Mouse (Mus musculus) kidney, embryonic 15.5 days (tissue): Measurements from ENCODE around the gene Fam240a. TPM values are rescaled to one million over a fixed set of nuclear protein-coding genes. Genes with fewer than 3 reads are reported as not detected.

Experiments used
- ATAC-seq: fragments of 200-750 bp; cut with Nextera tagmentation; replicated peaks from 2 replicates; pipeline ENCODE4 v1.8.0; 2017; ENCODE audit warnings: moderate TSS enrichment; ENCODE audit not compliant: low FRiP score
- H3K27ac ChIP-seq: fragments of 300-500 bp; sonication (generic); 2 replicates; pipeline ENCODE4 v1.5.1; 2015; ENCODE audit warnings: mild to moderate bottlenecking, inconsistent platforms
- H3K27me3 ChIP-seq: fragments of 300-500 bp; sonication (generic); 2 replicates; pipeline ENCODE4 v1.6.1; 2015; ENCODE audit warnings: inconsistent platforms
- H3K36me3 ChIP-seq: fragments of 300-500 bp; sonication (generic); 2 replicates; pipeline ENCODE4 v1.6.1; 2015; ENCODE audit warnings: inconsistent platforms
- H3K4me1 ChIP-seq: fragments of 300-500 bp; sonication (generic); 2 replicates; pipeline ENCODE4 v1.6.1; 2015; ENCODE audit warnings: inconsistent platforms
- H3K4me2 ChIP-seq: fragments of 300-500 bp; sonication (generic); 2 replicates; pipeline ENCODE4 v1.6.1; 2015; ENCODE audit warnings: moderate library complexity, mild to moderate bottlenecking, inconsistent platforms
- H3K4me3 ChIP-seq: fragments of 300-500 bp; sonication (generic); replicated peaks from 2 replicates; pipeline ENCODE4 v1.5.1; 2015; ENCODE audit warnings: mild to moderate bottlenecking, inconsistent platforms
- H3K9ac ChIP-seq: fragments of 300-500 bp; sonication (generic); 2 replicates; pipeline ENCODE4 v1.6.1; 2015; ENCODE audit warnings: mild to moderate bottlenecking, inconsistent platforms
- H3K9me3 ChIP-seq: fragments of 300-500 bp; sonication (generic); replicated peaks from 2 replicates; pipeline ENCODE4 v1.6.1; 2016; ENCODE audit warnings: inconsistent platforms
- WGBS: fragments of 180-500 bp; shearing (Covaris S2); methylation state at CpG from one replicate; pipeline ENCODE4 v1.1.7; 2015; ENCODE audit warnings: mixed read lengths; 5-methylcytosine and 5-hydroxymethylcytosine counted together
- polyA plus RNA-seq: library from polyadenylated mRNA; unstranded; fragments of >200 nt; fragmentation: Nextera tagmentation; extraction: Ambion mirVana; gene quantifications from 2 replicates; pipeline ENCODE4 v1.2.1, GENCODE M21; 2015

Fam240a gene
- polyA plus RNA-seq, 1 experiment from 2014 or later: not detected

DNA sequence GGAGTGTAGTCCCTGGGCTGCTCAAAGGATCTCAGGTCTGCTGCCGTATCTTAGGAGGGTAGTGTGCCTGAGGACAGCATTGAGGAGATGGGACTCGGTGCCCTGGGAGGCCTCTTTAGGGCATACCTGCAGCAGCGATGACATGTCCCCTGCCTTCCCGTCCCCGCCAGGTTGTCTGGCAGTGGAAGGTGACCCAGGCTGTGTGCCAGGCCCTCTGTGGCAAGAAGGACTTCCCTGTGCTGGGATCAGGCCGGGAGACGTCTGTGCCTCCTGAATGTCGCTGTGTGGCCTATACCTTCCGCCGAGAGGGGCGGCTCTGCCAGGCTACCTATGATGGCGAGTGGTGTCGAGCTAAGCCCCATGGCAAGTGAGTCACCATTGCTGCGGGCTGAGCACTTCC, 27.7 kb downstream of the Fam240a start:
- no peaks in the 10 kb centered on the region for H3K9me3 ChIP-seq
- H3K27ac ChIP-seq: no peak overlapping the region
- H3K4me1 ChIP-seq: peaks cover 32% of the 10 kb centered on the region
- no peak overlapping the region for H3K4me3 ChIP-seq
- H3K27me3 ChIP-seq: no peaks in the 10 kb centered on the region
- ATAC-seq: no peak
- no peak overlapping the region for H3K9ac ChIP-seq
- 90% methylated on average over 14 of the region's 14 CpGs for WGBS
- H3K36me3 ChIP-seq: no peaks in the 10 kb centered on the region
- no peak overlapping the region for H3K4me2 ChIP-seq

DNA sequence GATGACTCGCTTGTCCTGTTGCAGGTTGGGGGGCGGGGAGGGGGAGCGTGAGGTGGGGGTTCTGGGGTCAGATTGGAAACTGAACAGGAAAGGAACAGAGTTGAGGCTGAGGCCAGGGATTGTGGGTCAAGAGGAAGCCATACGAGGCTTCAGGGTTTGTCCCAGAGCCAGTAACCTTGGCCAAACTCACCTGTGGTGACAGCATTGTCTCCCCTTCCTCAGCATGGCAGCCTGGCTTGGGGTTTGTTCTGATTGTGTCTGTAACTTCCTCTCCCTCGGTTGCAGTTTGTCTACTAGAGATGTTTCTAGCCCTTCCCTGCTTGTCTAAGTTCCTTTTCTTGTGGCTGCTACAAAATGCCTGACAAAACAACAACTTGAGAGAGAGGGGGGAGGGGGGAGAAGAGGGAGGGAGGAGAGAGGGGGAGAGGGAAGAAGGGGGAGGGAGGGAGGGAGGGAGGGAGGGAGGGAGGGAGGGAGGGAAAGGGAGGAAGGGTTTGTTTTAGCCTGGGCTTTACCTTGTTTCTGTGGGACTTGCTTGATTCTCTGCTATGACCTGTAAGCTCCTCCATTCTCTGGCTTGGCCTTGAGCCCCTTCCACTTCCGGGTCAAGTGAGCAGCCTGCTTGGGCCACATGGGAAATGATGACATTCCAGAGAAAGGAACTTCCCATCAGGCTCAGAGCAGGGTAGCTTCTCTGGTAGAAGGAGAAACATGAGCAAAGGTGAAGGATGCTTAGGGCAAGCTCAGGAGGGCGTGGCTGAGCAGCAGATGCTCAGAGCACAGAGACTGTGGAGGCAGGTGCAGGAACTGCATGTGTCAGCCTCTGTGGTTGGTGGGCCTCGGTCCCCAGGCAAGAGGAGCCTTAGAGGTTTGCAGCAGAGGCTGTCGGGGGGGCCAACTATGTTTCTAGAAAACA, 29.0 kb downstream of the Fam240a start:
- 66% methylated on average over 9 of the region's 9 CpGs for WGBS
- Histone ChIP-seq H3K9ac (no peak overlapping the region), H3K27ac (no peak overlapping the region), H3K4me3 (no peak overlapping the region), H3K36me3 (no peaks in the 10 kb centered on the region), H3K4me1 (peaks cover 32% of the 10 kb centered on the region), H3K4me2 (no peak overlapping the region), H3K9me3 (no peaks in the 10 kb centered on the region), H3K27me3 (no peaks in the 10 kb centered on the region)
- no peak for ATAC-seq

DNA sequence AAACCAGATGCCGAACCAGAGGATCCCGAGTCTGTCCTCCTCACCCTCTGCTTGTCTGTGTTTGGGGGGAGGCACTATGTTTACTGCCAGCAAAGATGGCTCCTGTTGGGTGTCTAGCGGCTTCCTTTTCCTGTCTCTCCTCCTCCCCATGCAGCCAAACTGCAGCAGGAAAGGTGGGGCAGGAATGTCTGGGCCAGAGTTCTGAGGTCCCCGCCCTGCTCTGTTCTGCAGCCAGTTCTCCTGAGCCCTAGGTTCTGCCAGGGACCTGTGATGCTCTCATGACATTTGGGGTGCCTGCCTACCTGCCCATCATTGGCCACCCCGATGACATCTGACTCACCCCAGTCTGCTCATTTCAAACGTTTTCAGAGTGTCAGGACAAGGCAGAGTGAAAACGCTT, 34.7 kb downstream of the Fam240a start:
- Histone ChIP-seq H3K4me2 (0 out of 2 replicates have a peak overlapping the region, but pooled peaks have one; percentile 7), H3K4me1 (peaks cover 26% of the 10 kb centered on the region), H3K36me3 (no peaks in the 10 kb centered on the region), H3K9ac (no peak overlapping the region), H3K27me3 (peaks cover 27% of the 10 kb centered on the region), H3K27ac (no peak overlapping the region), H3K4me3 (no peak overlapping the region), H3K9me3 (no peaks in the 10 kb centered on the region)
- ATAC-seq: no peak
- WGBS: 75% methylated on average over 7 of the region's 7 CpGs

DNA sequence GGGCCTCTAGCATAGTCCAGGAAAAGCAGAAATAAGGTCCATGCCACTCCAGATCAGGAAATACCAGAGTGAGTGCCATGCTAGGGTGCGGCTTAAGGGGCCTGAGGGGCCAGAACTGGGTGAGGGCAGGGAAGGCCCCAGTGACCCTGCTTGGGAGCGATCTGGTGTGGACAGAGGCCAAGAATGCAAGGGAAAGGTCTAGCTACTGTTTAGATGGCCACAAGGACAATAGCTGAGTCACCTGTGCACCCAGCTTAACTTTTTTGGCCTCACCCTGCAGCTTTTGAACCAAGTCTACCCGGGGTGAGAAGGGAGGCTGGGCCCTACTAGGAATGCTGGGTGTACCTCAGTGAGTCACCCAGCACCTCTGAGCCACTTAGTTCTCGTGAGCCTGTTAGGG, 35.9 kb downstream of the Fam240a start:
- Histone ChIP-seq H3K27me3 (peaks cover 27% of the 10 kb centered on the region), H3K36me3 (no peaks in the 10 kb centered on the region), H3K4me2 (peak overlapping the region; percentile 93), H3K27ac (peak overlapping the region; percentile 63), H3K9ac (peak overlapping the region; percentile 51; the same call in 1 of the 2 replicates), H3K4me1 (peaks cover 26% of the 10 kb centered on the region), H3K4me3 (peak overlapping the region; percentile 68), H3K9me3 (no peaks in the 10 kb centered on the region)
- 67% methylated on average over 4 of the region's 4 CpGs for WGBS
- ATAC-seq: peak; percentile 23

DNA sequence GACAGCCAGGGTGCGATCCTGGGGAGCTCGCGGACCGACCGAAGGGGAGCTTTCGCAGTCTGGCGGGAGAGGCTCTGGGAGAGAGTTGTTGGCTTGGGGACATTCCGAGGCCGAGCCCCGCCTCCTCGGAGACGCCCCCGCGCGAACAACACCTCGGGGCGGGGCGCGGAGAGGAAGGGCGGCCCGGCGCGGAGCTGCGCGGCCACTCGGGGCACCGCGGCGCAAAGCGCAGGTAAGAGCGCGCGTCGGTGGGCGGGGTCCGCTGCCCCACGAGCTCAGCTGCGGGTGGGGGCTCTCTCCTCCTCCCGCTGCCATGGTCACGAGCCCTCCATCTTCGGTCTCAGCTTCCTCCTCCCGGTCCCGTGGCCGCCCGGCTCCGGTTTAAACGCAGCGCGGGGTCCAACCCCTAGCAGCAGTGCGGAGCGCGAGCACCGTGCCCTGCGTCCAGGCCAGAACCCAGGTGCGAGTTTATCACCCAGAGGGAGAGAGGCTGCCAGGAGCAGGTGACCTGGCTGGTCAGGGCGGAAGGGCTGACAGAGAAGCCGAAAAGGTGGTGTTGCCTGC, 36.6 kb downstream of the Fam240a start, which contains the start of gene Tmie:
TSS of gene Tmie (minus strand) at position 116 of the 564 bp plus-strand sequence.
- H3K27me3 ChIP-seq: peaks cover 27% of the 10 kb centered on the region
- H3K4me3 ChIP-seq: peak within 1 kb of the TSS; percentile 68
- peak within 1 kb of the TSS; percentile 93 for H3K4me2 ChIP-seq
- H3K9me3 ChIP-seq: no peaks in the 10 kb centered on the region
- peak; percentile 89 for ATAC-seq
- peak within 1 kb of the TSS; percentile 63 for H3K27ac ChIP-seq
- under 1% methylated on average over 57 of the region's 57 CpGs for WGBS
- H3K36me3 ChIP-seq: no peaks in the 10 kb centered on the region
- H3K4me1 ChIP-seq: peaks cover 32% of the 10 kb centered on the region
- H3K9ac ChIP-seq: peak within 1 kb of the TSS; percentile 51

DNA sequence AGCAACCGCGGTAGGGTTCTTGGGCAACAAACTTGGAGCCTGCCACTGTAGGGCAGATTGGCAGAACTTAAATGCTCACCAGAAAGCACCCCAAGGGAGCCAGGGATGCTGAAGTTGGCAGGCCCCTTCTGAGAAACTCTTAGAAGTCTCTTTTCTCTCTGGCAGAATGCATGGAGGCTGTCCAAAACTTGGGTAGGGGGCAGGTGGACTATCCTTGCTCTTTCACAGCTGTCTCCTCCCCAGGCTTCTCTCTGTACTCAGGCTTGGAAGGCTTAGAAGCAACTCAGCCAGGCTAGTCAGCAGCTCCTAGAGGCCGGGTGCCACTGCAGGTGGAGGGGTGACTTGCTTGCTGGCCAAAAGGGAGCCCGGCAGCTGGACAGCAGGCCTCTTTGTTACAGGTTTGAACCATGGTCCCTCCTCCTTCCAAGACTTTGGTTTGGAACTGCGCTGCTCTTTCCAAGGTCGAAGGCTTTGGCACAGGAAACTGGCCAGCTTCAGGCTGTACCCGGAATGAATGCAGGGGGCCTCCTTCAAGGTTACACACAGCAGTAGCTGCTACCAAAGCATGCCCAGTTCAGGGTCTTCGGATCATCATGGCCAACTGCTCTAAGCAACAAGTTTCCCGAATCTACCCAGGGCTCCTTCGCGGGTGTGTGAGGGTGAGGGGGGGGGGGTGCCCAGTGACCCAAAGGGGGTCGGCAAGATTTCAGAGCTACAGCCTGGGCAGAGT, 37.3 kb downstream of the Fam240a start, which contains the start of gene Als2cl:
TSS of gene Als2cl (plus strand) at position 680 of the 730 bp plus-strand sequence.
- peaks cover 39% of the 10 kb centered on the region for H3K4me1 ChIP-seq
- peak; percentile 26 for ATAC-seq
- no peaks in the 10 kb centered on the region for H3K36me3 ChIP-seq
- no peaks in the 10 kb centered on the region for H3K9me3 ChIP-seq
- H3K4me2 ChIP-seq: peak within 1 kb of the TSS; percentile 93
- H3K27me3 ChIP-seq: peaks cover 30% of the 10 kb centered on the region
- peak within 1 kb of the TSS; percentile 51 for H3K9ac ChIP-seq
- WGBS: 14% methylated on average over 12 of the region's 12 CpGs
- peak within 1 kb of the TSS; percentile 68 for H3K4me3 ChIP-seq
- H3K27ac ChIP-seq: peak within 1 kb of the TSS; percentile 63

DNA sequence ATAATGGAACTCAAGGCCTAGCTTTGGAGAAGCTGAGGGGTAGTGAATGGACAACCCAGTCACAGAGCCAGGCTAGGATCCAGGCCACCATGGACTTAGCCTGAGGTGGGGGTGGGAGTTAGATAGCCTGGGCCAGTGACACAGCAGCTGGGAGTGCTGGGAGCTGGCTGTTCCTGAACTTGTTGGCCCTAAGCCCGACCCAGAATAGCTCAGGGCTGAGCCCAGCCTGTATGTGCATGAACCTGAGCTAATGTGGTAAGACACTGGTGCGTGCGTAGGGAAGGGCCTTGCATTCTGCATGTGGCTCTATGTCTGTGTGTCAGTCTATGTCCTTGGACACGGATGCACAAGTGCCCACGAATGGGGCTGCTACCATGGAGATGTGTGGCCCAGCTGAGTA, 38.8 kb downstream of the Fam240a start:
- peaks cover 49% of the 10 kb centered on the region for H3K4me1 ChIP-seq
- H3K27ac ChIP-seq: no peak overlapping the region
- no peak overlapping the region for H3K9ac ChIP-seq
- ATAC-seq: no peak
- H3K4me3 ChIP-seq: no peak overlapping the region
- H3K36me3 ChIP-seq: no peaks in the 10 kb centered on the region
- 90% methylated on average over 5 of the region's 5 CpGs for WGBS
- H3K9me3 ChIP-seq: no peaks in the 10 kb centered on the region
- H3K27me3 ChIP-seq: peaks cover 44% of the 10 kb centered on the region
- no peak overlapping the region for H3K4me2 ChIP-seq

DNA sequence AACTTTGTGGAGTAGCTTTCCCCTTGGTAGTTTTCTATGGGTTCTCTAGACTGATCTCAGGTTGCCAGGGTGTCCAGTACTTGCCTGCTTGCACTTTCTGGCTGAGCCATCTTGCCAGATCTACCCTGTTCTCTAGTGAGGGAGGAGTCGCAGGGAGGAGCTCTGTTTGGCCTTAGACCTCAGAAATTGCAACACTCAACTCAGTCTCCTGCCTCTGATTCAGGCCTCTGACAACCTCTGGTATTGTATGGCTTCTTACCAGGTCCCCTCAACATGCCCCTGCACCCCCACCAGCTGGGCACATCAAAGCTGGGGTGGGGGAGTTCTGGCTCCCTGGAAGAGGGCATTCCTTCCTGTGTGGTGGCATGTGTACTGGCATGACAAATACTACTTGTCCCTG, 39.3 kb downstream of the Fam240a start:
- peaks cover 49% of the 10 kb centered on the region for H3K4me1 ChIP-seq
- ATAC-seq: no peak
- H3K27me3 ChIP-seq: peaks cover 50% of the 10 kb centered on the region
- H3K36me3 ChIP-seq: no peaks in the 10 kb centered on the region
- WGBS: 89% methylated on average over 1 of the region's 1 CpGs
- no peak overlapping the region for H3K4me2 ChIP-seq
- H3K9me3 ChIP-seq: no peaks in the 10 kb centered on the region
- H3K4me3 ChIP-seq: no peak overlapping the region
- H3K27ac ChIP-seq: no peak overlapping the region
- H3K9ac ChIP-seq: no peak overlapping the region

DNA sequence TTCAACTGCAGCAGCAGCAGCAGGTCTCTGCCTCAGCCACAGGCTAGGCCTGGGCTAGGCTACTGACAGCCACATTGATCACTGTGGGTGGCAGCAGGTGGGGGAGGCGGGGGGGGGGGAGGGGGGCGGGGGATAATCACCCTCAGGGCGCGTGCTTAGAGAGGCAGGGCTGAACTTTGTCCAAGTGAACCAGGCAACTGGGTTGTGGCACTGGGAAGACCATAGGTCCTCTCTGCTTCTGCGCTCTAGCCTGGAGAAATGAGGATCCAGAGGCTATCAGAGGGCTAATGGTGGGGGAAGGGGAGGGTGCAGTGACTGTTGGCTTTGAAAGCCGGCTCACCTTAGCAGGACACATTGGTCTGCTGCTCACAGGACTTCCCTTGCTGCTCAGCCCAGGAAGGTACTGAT, 41.4 kb downstream of the Fam240a start:
- H3K4me2 ChIP-seq: no peak overlapping the region
- H3K9me3 ChIP-seq: no peaks in the 10 kb centered on the region
- H3K4me1 ChIP-seq: peaks cover 36% of the 10 kb centered on the region
- no peak overlapping the region for H3K4me3 ChIP-seq
- 31% methylated on average over 4 of the region's 6 CpGs for WGBS
- no peak overlapping the region for H3K9ac ChIP-seq
- no peaks in the 10 kb centered on the region for H3K36me3 ChIP-seq
- no peak for ATAC-seq
- peaks cover 44% of the 10 kb centered on the region for H3K27me3 ChIP-seq
- no peak overlapping the region for H3K27ac ChIP-seq

DNA sequence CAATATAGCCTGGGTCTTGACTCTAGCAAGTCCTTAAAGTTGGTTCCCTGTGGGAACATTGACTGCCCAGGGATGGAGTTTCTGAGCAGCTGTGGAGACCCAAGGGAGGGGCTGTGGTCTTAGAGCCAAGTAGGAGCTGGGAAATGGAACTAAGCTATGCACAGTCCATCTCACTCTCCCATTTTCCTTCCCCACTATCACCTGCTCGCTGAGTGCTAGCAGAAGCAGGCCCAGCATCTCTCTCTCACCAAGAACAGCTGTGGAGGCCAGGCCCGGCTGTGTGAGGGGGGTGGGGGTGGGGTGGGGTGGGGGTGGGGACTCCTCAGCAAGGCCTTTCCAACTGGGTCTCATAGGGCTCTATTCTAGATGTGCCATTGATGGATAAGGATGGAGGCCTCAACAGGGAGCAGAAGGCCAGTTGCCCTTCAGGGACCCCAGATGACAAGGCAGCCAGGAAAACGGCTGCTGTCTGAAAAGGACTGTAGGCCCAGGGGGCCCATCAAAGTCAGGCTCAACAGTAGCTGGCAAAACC, 41.9 kb downstream of the Fam240a start:
- WGBS: 19% methylated on average over 3 of the region's 3 CpGs
- no peaks in the 10 kb centered on the region for H3K9me3 ChIP-seq
- no peak overlapping the region for H3K27ac ChIP-seq
- H3K36me3 ChIP-seq: no peaks in the 10 kb centered on the region
- peaks cover 42% of the 10 kb centered on the region for H3K27me3 ChIP-seq
- no peak overlapping the region for H3K4me2 ChIP-seq
- H3K9ac ChIP-seq: no peak overlapping the region
- H3K4me3 ChIP-seq: no peak overlapping the region
- peak; percentile 26; the same call in 1 of the 2 replicates for ATAC-seq
- H3K4me1 ChIP-seq: peaks cover 31% of the 10 kb centered on the region

DNA sequence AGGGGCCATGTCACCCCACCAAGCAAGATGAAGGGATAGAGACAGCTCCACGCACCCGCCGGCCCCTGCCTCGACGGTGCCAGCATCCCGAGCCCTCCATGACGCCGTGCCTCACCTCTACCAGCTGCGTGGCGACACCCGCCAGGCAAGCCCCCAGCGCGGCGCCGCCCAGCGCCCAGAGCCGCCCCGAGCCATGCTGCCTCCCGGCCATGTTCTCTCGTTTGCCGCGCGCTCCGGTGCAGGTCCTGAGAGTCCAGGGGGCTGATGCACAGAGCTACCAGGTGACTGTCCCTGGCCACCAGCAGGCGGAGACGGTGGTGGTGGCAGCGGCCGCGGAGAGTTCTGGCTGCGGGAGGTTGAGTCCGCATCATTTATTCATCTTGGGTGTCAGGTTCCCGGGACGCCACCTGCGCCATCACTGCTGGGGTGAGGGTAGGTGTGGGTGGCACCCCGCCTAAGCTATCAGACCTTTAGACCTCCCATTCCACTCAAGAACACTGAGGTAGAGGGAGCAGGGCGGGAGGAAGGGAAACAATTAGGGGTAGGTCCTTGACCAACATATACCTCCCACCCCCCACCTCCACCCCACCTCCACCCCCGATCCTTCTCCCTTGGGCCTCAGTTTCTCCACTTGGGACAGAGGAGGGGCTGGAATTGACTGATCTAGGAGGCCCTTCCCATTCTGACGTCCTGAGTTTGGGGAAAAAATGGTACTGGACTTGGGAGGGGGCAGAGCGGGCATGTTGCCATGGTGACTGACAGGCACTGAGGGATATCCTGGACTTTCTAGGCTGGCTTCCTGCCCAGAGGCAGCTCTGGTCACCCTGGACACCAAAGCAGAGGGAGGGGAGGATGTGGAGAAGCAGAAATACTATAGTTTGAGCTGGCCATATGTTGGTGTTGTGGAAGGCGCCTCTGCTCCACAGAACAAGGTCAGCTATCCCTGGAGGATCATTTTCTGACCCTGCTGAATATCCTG, 42.7 kb downstream of the Fam240a start:
- H3K27me3 ChIP-seq: peaks cover 38% of the 10 kb centered on the region
- H3K4me2 ChIP-seq: peak overlapping the region; percentile 61
- H3K4me1 ChIP-seq: peaks cover 23% of the 10 kb centered on the region
- no peaks in the 10 kb centered on the region for H3K36me3 ChIP-seq
- peak; percentile 27; the same call in 1 of the 2 replicates for ATAC-seq
- no peak overlapping the region for H3K27ac ChIP-seq
- WGBS: 7% methylated on average over 40 of the region's 40 CpGs
- peak overlapping the region; percentile 31 for H3K4me3 ChIP-seq
- H3K9ac ChIP-seq: no peak overlapping the region
- H3K9me3 ChIP-seq: no peaks in the 10 kb centered on the region
